Mouse (Mus musculus): Measurements from ENCODE around the gene Krt5. TPM values are rescaled to one million over a fixed set of nuclear protein-coding genes. Genes with fewer than 3 reads are reported as not detected.
"Not testable (repeated sequence)": the region's sequence is repeated elsewhere in the genome, so short reads cannot be mapped to it uniquely, and the experiment has no call there.

Krt5 gene
- polyA plus RNA-seq, 1 experiment = 0.02 TPM

- H3K79me2 ChIP-seq (ENCODE audit: control insufficient read depth, insufficient read depth) = no peaks in the 10 kb centered on the region
- H3K4me3 ChIP-seq (ENCODE audit: insufficient read depth, poor library complexity, severe bottlenecking) = no peak overlapping the region
- H3K79me3 ChIP-seq (ENCODE audit: low read depth) = no peaks in the 10 kb centered on the region
- TF ChIP-seq MAX (IDR thresholded peaks at IDR 0.05) (no peak), MYOD1 (IDR thresholded peaks at IDR 0.05; ENCODE audit: control insufficient read depth, insufficient read length, low read depth) (no peak), FOSL1 (IDR thresholded peaks at IDR 0.05; ENCODE audit: insufficient read depth, low read length, poor library complexity, severe bottlenecking) (no peak), MYOG (IDR thresholded peaks at IDR 0.05; ENCODE audit: control insufficient read depth, extremely low read depth, insufficient read length) (no peak), CEBPB (IDR thresholded peaks at IDR 0.05; ENCODE audit: low read depth) (no peak), USF1 (IDR thresholded peaks at IDR 0.05; ENCODE audit: low read depth) (no peak), CTCF (IDR thresholded peaks at IDR 0.05; ENCODE audit: control insufficient read depth, insufficient read depth, insufficient read length) (no peak)
- H3ac ChIP-seq (ENCODE audit: control insufficient read depth, insufficient read length, low read depth) = no peak overlapping the region
- H3K27me3 ChIP-seq (ENCODE audit: control insufficient read depth, insufficient read depth, insufficient read length) = peaks cover 19% of the 10 kb centered on the region
- H3K36me3 ChIP-seq (ENCODE audit: control insufficient read depth, insufficient read depth) = no peaks in the 10 kb centered on the region
Measured at GRCm38 (mm10) chr15:101699866-101700265, 12.8 kb downstream of the Krt5 start.

GRCm38 (mm10) chr15:101699192-101699591 lies 13.5 kb downstream of the Krt5 start:
- Histone ChIP-seq H3K79me3 (ENCODE audit: low read depth) (no peaks in the 10 kb centered on the region), H3K4me3 (ENCODE audit: insufficient read depth, poor library complexity, severe bottlenecking) (no peak overlapping the region), H3K36me3 (ENCODE audit: control insufficient read depth, insufficient read depth) (no peaks in the 10 kb centered on the region), H3K27me3 (ENCODE audit: control insufficient read depth, insufficient read depth, insufficient read length) (peaks cover 17% of the 10 kb centered on the region), H3ac (ENCODE audit: control insufficient read depth, insufficient read length, low read depth) (no peak overlapping the region), H3K79me2 (ENCODE audit: control insufficient read depth, insufficient read depth) (no peaks in the 10 kb centered on the region)
- TF ChIP-seq USF1 (IDR thresholded peaks at IDR 0.05; ENCODE audit: low read depth) = no peak
- TF ChIP-seq FOSL1 (IDR thresholded peaks at IDR 0.05; ENCODE audit: insufficient read depth, low read length, poor library complexity, severe bottlenecking) = no peak
- no peak for TF ChIP-seq MAX (IDR thresholded peaks at IDR 0.05)
- TF ChIP-seq MYOG (IDR thresholded peaks at IDR 0.05; ENCODE audit: control insufficient read depth, extremely low read depth, insufficient read length) = no peak
- no peak for TF ChIP-seq CEBPB (IDR thresholded peaks at IDR 0.05; ENCODE audit: low read depth)
- TF ChIP-seq MYOD1 (IDR thresholded peaks at IDR 0.05; ENCODE audit: control insufficient read depth, insufficient read length, low read depth) = no peak
- no peak for TF ChIP-seq CTCF (IDR thresholded peaks at IDR 0.05; ENCODE audit: control insufficient read depth, insufficient read depth, insufficient read length)

GRCm38 (mm10) chr15:101697326-101698188 lies 15.1 kb downstream of the Krt5 start:
- no peak for TF ChIP-seq USF1 (IDR thresholded peaks at IDR 0.05; ENCODE audit: low read depth)
- no peak for TF ChIP-seq CEBPB (IDR thresholded peaks at IDR 0.05; ENCODE audit: low read depth)
- no peak for TF ChIP-seq FOSL1 (IDR thresholded peaks at IDR 0.05; ENCODE audit: insufficient read depth, low read length, poor library complexity, severe bottlenecking)
- TF ChIP-seq MAX (IDR thresholded peaks at IDR 0.05) = no peak
- TF ChIP-seq MYOD1 (IDR thresholded peaks at IDR 0.05; ENCODE audit: control insufficient read depth, insufficient read length, low read depth) = no peak
- TF ChIP-seq CTCF (IDR thresholded peaks at IDR 0.05; ENCODE audit: control insufficient read depth, insufficient read depth, insufficient read length) = no peak
- no peak for TF ChIP-seq MYOG (IDR thresholded peaks at IDR 0.05; ENCODE audit: control insufficient read depth, extremely low read depth, insufficient read length)
- Histone ChIP-seq H3K36me3 (ENCODE audit: control insufficient read depth, insufficient read depth) (no peaks in the 10 kb centered on the region), H3K79me3 (ENCODE audit: low read depth) (no peaks in the 10 kb centered on the region), H3K4me3 (ENCODE audit: insufficient read depth, poor library complexity, severe bottlenecking) (no peak overlapping the region), H3K27me3 (ENCODE audit: control insufficient read depth, insufficient read depth, insufficient read length) (peaks cover 15% of the 10 kb centered on the region), H3ac (ENCODE audit: control insufficient read depth, insufficient read length, low read depth) (no peak overlapping the region), H3K79me2 (ENCODE audit: control insufficient read depth, insufficient read depth) (no peaks in the 10 kb centered on the region)

GRCm38 (mm10) chr15:101694207-101694606 lies 18.5 kb downstream of the Krt5 start, which contains the start of gene Krt6a:
Gene Krt6a (minus strand): TSS chr15:101694307.
- no peak for TF ChIP-seq CEBPB (IDR thresholded peaks at IDR 0.05; ENCODE audit: low read depth)
- no peak for TF ChIP-seq CTCF (IDR thresholded peaks at IDR 0.05; ENCODE audit: control insufficient read depth, insufficient read depth, insufficient read length)
- TF ChIP-seq MYOG (IDR thresholded peaks at IDR 0.05; ENCODE audit: control insufficient read depth, extremely low read depth, insufficient read length) = no peak
- no peak for TF ChIP-seq USF1 (IDR thresholded peaks at IDR 0.05; ENCODE audit: low read depth)
- TF ChIP-seq MAX (IDR thresholded peaks at IDR 0.05) = no peak
- Histone ChIP-seq H3K4me3 (ENCODE audit: insufficient read depth, poor library complexity, severe bottlenecking) (no peak within 1 kb of the TSS), H3ac (ENCODE audit: control insufficient read depth, insufficient read length, low read depth) (no peak within 1 kb of the TSS), H3K79me2 (ENCODE audit: control insufficient read depth, insufficient read depth) (no peaks in the 10 kb centered on the region), H3K36me3 (ENCODE audit: control insufficient read depth, insufficient read depth) (no peaks in the 10 kb centered on the region), H3K79me3 (ENCODE audit: low read depth) (no peaks in the 10 kb centered on the region), H3K27me3 (ENCODE audit: control insufficient read depth, insufficient read depth, insufficient read length) (peaks cover 13% of the 10 kb centered on the region)

GRCm38 (mm10) chr15:101690460-101690859 lies 22.2 kb downstream of the Krt5 start:
- not testable (repeated sequence) for H3K4me3 ChIP-seq (ENCODE audit: insufficient read depth, poor library complexity, severe bottlenecking); H3K27me3 ChIP-seq (ENCODE audit: control insufficient read depth, insufficient read depth, insufficient read length); H3K79me2 ChIP-seq (ENCODE audit: control insufficient read depth, insufficient read depth); H3ac ChIP-seq (ENCODE audit: control insufficient read depth, insufficient read length, low read depth); H3K36me3 ChIP-seq (ENCODE audit: control insufficient read depth, insufficient read depth); H3K79me3 ChIP-seq (ENCODE audit: low read depth)

GRCm38 (mm10) chr15:101688161-101688560 lies 24.5 kb downstream of the Krt5 start:
- TF ChIP-seq MAX (IDR thresholded peaks at IDR 0.05) = no peak
- no peak for TF ChIP-seq CTCF (IDR thresholded peaks at IDR 0.05; ENCODE audit: control insufficient read depth, insufficient read depth, insufficient read length)
- TF ChIP-seq MYOG (IDR thresholded peaks at IDR 0.05; ENCODE audit: control insufficient read depth, extremely low read depth, insufficient read length) = no peak
- TF ChIP-seq FOSL1 (IDR thresholded peaks at IDR 0.05; ENCODE audit: insufficient read depth, low read length, poor library complexity, severe bottlenecking) = no peak
- TF ChIP-seq CEBPB (IDR thresholded peaks at IDR 0.05; ENCODE audit: low read depth) = no peak
- no peak for TF ChIP-seq USF1 (IDR thresholded peaks at IDR 0.05; ENCODE audit: low read depth)
- TF ChIP-seq MYOD1 (IDR thresholded peaks at IDR 0.05; ENCODE audit: control insufficient read depth, insufficient read length, low read depth) = no peak
- Histone ChIP-seq H3ac (ENCODE audit: control insufficient read depth, insufficient read length, low read depth) (no peak overlapping the region), H3K36me3 (ENCODE audit: control insufficient read depth, insufficient read depth) (no peaks in the 10 kb centered on the region), H3K79me3 (ENCODE audit: low read depth) (no peaks in the 10 kb centered on the region), H3K79me2 (ENCODE audit: control insufficient read depth, insufficient read depth) (no peaks in the 10 kb centered on the region), H3K4me3 (ENCODE audit: insufficient read depth, poor library complexity, severe bottlenecking) (no peak overlapping the region), H3K27me3 (ENCODE audit: control insufficient read depth, insufficient read depth, insufficient read length) (no peaks in the 10 kb centered on the region)

Measured in C2C12 (cell line).